Mouse (Mus musculus) thymus, adult 2 months (tissue): Measurements from ENCODE around the gene Slc2a4. TPM values are rescaled to one million over a fixed set of nuclear protein-coding genes. Genes with fewer than 3 reads are reported as not detected.
"Not testable (repeated sequence)": the region's sequence is repeated elsewhere in the genome, so short reads cannot be mapped to it uniquely, and the experiment has no call there.

ENCODE experiments used
- DNase-seq: peaks from one replicate; pipeline ENCODE4 v3.0.0; 2021
- H3K27ac ChIP-seq: fragments of 200-500 bp; 2 replicates; pipeline ENCODE4 v1.5.1; 2012; ENCODE audit warnings: low read length, control low read depth; ENCODE audit not compliant: control insufficient read depth, insufficient read depth
- H3K27me3 ChIP-seq: fragments of 200-500 bp; 2 replicates; pipeline ENCODE4 v1.6.1; 2012; ENCODE audit warnings: mild to moderate bottlenecking, low read length, moderate library complexity, mixed read lengths; ENCODE audit not compliant: control insufficient read depth, insufficient read depth
- H3K36me3 ChIP-seq: fragments of 200-500 bp; 2 replicates; pipeline ENCODE4 v1.6.1; 2012; ENCODE audit warnings: mild to moderate bottlenecking, low read length, moderate library complexity; ENCODE audit not compliant: control insufficient read depth, insufficient read depth
- H3K4me1 ChIP-seq: fragments of 200-500 bp; replicated peaks from 2 replicates; pipeline ENCODE4 v1.6.1; 2012; ENCODE audit warnings: low read length; ENCODE audit not compliant: control insufficient read depth, insufficient read depth
- H3K4me3 ChIP-seq: fragments of 200-500 bp; 2 replicates; pipeline ENCODE4 v1.5.1; 2012; ENCODE audit warnings: mild to moderate bottlenecking, low read length, control low read depth, moderate library complexity; ENCODE audit not compliant: control insufficient read depth, insufficient read depth
- CTCF ChIP-seq: fragments of 200-500 bp; IDR thresholded peaks from 2 replicates; pipeline ENCODE4 v1.5.1; 2012; ENCODE audit warnings: mild to moderate bottlenecking, control low read depth, low read length, moderate library complexity, borderline replicate concordance; ENCODE audit not compliant: control insufficient read depth, poor library complexity, insufficient read depth; ENCODE audit errors: extremely low read depth
- POLR2A ChIP-seq: fragments of 200-500 bp; IDR thresholded peaks from 2 replicates; pipeline ENCODE4 v1.6.1; 2012; ENCODE audit warnings: mild to moderate bottlenecking, low read length, control low read depth, moderate library complexity; ENCODE audit not compliant: control insufficient read depth, poor library complexity, insufficient read depth; ENCODE audit errors: extremely low read depth
- WGBS: fragments of 180-500 bp; shearing (Covaris S2); methylation state at CpG from one replicate; pipeline ENCODE4 v1.1.7; 2018; 5-methylcytosine and 5-hydroxymethylcytosine counted together
- polyA plus RNA-seq: library from polyadenylated mRNA; depleted of rRNA; stranded (reverse); fragments of >200 nt; gene quantifications from 2 replicates; pipeline ENCODE4 v1.2.3, GENCODE M21; 2012

Slc2a4 gene
- polyA plus RNA-seq, 1 experiment = 58.9 TPM

GRCm38 (mm10) chr11:69918118-69918517, 29.9 kb downstream of the Slc2a4 start:
- Histone ChIP-seq H3K4me3 (no peak overlapping the region), H3K36me3 (peaks cover 33% of the 10 kb centered on the region), H3K27ac (no peak overlapping the region), H3K4me1 (peaks cover 26% of the 10 kb centered on the region), H3K27me3 (no peaks in the 10 kb centered on the region)
- DNase-seq = no peak
- 89% methylated on average over 5 of the region's 5 CpGs for WGBS
- TF ChIP-seq CTCF (no peak), POLR2A (no peak)

DNA sequence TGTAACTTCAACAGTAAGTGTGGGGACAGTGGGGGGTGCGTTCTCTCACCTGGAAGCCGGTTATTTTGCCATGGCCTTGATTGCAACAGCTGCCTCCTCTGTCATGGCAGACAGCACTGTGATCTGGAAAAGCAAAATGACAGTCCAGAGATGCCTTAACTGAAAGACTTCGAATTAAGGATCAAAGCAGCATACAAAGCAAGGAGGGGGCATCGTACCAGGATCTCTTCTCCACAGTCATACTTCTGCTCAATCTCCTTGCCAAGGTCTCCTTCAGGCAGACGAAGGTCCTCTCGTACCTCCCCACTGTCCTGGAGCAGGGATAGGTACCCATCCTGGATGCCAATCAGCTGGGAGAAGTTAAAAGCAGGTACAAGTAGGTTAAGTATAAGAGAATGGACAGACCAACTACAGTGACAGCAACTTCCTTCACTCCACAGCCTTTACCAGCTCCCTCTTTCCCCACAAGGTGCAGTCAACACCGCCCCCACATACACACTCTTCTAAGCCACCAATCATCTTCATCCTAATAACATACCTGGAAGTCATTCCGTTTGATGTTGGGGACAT, 30.5 kb downstream of the Slc2a4 start:
- H3K27me3 ChIP-seq = no peaks in the 10 kb centered on the region
- DNase-seq = no peak
- WGBS = 93% methylated on average over 8 of the region's 8 CpGs
- H3K4me3 ChIP-seq = no peak overlapping the region
- no peak overlapping the region for H3K27ac ChIP-seq
- H3K4me1 ChIP-seq = peaks cover 28% of the 10 kb centered on the region
- H3K36me3 ChIP-seq = peaks cover 33% of the 10 kb centered on the region
- TF ChIP-seq POLR2A = no peak
- TF ChIP-seq CTCF = no peak

- not testable (repeated sequence) for H3K4me3 ChIP-seq, H3K27me3 ChIP-seq, DNase-seq, H3K27ac ChIP-seq
- WGBS = 75% methylated on average over 7 of the region's 7 CpGs
- peaks cover 28% of the 10 kb centered on the region for H3K4me1 ChIP-seq
- H3K36me3 ChIP-seq = peaks cover 33% of the 10 kb centered on the region
Measured at GRCm38 (mm10) chr11:69916652-69917378, 31.2 kb downstream of the Slc2a4 start.

DNA sequence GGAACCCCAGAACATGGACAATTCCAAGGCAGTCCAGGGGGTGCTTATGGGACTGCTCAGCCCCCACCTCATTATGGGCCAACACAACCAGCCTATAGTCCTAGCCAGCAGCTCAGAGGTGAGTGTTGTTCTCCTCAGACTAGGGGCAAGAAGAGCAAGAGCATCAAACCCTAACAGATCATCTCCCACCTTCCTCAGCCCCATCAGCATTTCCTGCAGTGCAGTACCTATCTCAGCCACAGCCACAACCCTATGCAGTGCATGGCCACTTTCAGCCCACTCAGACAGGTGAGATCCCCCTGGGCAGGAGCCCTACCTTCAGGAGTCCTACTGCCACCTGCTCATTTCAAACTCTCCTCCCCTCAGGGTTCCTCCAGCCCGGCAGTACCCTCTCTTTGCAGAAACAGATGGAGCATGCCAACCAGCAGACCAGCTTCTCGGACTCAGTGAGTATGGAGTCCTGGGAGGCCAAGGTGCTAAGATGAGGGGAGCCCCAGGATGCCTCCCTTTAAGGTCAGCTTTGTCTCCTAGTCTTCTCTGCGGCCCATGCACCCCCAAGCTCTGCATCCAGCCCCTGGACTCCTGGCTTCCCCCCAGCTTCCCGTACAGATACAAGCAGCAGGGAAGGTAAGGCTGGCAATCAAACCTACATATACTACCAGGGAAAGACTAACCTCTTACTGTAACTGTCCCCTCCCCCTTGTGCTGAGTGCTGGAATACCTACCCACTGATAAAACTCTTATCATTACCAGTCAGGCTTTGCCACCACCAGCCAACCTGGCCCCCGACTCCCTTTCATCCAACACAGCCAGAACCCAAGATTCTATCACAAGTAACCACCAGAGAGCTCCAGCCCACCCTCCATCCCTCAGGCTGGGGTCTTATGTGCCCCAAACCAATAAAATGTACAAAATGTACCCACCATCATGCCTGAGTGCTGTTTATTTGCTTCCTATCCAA, 32.0 kb downstream of the Slc2a4 start:
- Histone ChIP-seq H3K36me3 (peaks cover 33% of the 10 kb centered on the region), H3K4me1 (peaks cover 28% of the 10 kb centered on the region), H3K4me3 (no peak overlapping the region), H3K27ac (no peak overlapping the region), H3K27me3 (no peaks in the 10 kb centered on the region)
- 87% methylated on average over 5 of the region's 5 CpGs for WGBS
- TF ChIP-seq POLR2A (no peak), CTCF (no peak)
- DNase-seq = no peak

DNA sequence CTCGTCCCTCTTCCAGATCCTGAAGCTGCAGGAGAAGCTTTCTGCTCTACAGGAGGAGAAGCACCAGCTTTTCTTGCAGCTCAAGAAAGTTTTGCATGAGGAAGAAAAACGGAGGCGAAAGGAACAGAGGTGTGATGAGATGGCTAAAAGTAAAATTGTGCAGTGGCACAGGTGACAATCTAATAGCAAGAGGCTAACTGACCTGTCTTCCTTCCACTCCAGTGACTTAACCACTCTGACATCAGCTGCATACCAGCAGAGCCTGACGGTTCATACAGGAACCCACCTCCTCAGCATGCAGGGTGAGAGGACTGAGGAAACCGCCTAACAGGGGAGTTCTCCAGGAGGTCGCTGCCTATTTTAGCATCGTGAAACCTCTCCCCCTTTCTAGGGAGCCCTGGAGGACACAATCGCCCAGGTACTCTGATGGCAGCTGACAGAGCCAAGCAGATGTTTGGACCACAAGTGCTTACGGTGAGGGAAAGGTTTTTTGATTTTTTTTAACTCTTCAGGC, 33.0 kb downstream of the Slc2a4 start:
- TF ChIP-seq CTCF = no peak
- no peak for TF ChIP-seq POLR2A
- Histone ChIP-seq H3K4me1 (peaks cover 28% of the 10 kb centered on the region), H3K4me3 (no peak overlapping the region), H3K27me3 (no peaks in the 10 kb centered on the region), H3K36me3 (peaks cover 33% of the 10 kb centered on the region), H3K27ac (no peak overlapping the region)
- DNase-seq = no peak
- WGBS = 44% methylated on average over 9 of the region's 9 CpGs

DNA sequence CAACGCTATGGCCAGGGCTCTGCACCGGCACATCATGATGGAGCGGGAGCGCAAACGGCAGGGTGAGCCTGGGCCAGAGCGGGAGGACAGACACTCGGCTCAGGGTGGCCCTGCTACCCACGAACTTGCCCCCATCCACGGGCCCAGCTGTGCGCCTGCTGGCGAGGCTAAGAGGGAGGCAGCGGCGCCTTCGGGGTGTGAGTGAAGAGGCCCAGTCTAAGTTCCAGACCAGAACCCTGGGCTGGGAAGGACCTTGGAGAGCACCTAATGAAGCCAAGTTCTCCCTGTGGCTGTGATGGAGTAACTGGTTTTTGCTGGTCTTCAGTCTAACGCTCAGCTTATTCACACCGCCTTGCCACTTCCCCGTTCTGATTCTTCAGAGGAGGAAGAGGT, 33.6 kb downstream of the Slc2a4 start:
- no peak overlapping the region for H3K27ac ChIP-seq
- DNase-seq = no peak
- H3K36me3 ChIP-seq = peaks cover 36% of the 10 kb centered on the region
- H3K4me1 ChIP-seq = peaks cover 23% of the 10 kb centered on the region
- peak overlapping the region; percentile 87 for H3K4me3 ChIP-seq
- under 1% methylated on average over 17 of the region's 17 CpGs for WGBS
- H3K27me3 ChIP-seq = no peaks in the 10 kb centered on the region
- no peak for TF ChIP-seq CTCF
